Comparison of ENCODE assay signal across 11 mouse cellular contexts in the genomic region with DNA sequence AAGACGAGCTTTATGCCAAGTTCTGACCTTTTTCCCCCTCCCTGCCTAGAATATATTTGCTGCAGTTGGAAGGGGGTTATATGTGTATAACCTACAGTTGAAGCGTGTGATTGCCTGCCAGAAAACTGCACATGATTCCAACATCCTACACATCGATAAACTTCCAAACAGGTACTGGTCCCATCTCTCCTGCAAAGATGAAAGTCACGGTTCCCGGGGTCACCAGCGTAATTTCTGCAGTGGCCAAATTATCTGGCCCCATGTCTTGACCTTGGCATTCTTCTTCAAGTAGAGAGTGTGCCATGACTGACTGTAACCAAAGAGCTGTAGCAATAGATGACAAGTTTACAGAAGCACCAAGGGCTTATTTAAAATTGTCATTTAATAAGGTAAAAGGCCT. TPM values are rescaled to one million over a fixed set of nuclear protein-coding genes. Genes with fewer than 3 reads are reported as not detected.
DNase-seq lines count a peak whose midpoint lies in the region; ATAC-seq lines count a peak whose summit lies in the region.
"Had no signal": no experiment of that assay in that cellular context is flagged by ENCODE, and none has a peak within 500 bp of the region (broad histone marks: within the 10 kb centered on the region; RNA-seq: fewer than 3 reads in every experiment).

No protein-coding gene starts in this region.

- H3K9ac ChIP-seq in hindbrain, embryonic 15.5 days, result 0 out of 2 replicates have a peak overlapping the region, but pooled peaks have one; percentile 3
- no peak overlapping the region for H3K9ac ChIP-seq in hindbrain, embryonic 12.5 days
- H3K9ac ChIP-seq in midbrain, embryonic 15.5 days, result peak overlapping the region; percentile 45; the same call in 1 of the 2 replicates
- H3K9ac ChIP-seq: embryonic facial prominence, embryonic 13.5 days; embryonic facial prominence, embryonic 15.5 days; forebrain, embryonic 12.5 days had no signal

- H3K27ac ChIP-seq in heart, embryonic 10.5 days, result no peak overlapping the region
- no peak overlapping the region for H3K27ac ChIP-seq in hindbrain, embryonic 15.5 days (replicated peaks)
- H3K27ac ChIP-seq in hindbrain, embryonic 12.5 days, result no peak overlapping the region
- peak overlapping the region; percentile 61; the same call in 1 of the 2 replicates for H3K27ac ChIP-seq in midbrain, embryonic 15.5 days
- H3K27ac ChIP-seq in midbrain, embryonic 10.5 days (replicated peaks), result no peak overlapping the region
- H3K27ac ChIP-seq: embryonic facial prominence, embryonic 13.5 days; embryonic facial prominence, embryonic 15.5 days; forebrain, embryonic 10.5 days; forebrain, embryonic 12.5 days had no signal

- no peak overlapping the region for H3K4me3 ChIP-seq in heart, embryonic 10.5 days
- no peak overlapping the region for H3K4me3 ChIP-seq in hindbrain, embryonic 15.5 days
- H3K4me3 ChIP-seq in hindbrain, embryonic 12.5 days, result no peak overlapping the region
- H3K4me3 ChIP-seq in midbrain, embryonic 15.5 days, result no peak overlapping the region
- no peak overlapping the region for H3K4me3 ChIP-seq in midbrain, embryonic 10.5 days
- H3K4me3 ChIP-seq: embryonic facial prominence, embryonic 13.5 days; embryonic facial prominence, embryonic 15.5 days; erythroblast, embryonic 14.5 days; forebrain, embryonic 10.5 days; forebrain, embryonic 12.5 days had no signal

- no peak overlapping the region for H3K4me2 ChIP-seq in hindbrain, embryonic 15.5 days
- H3K4me2 ChIP-seq in hindbrain, embryonic 12.5 days (replicated peaks), result no peak overlapping the region
- no peak overlapping the region for H3K4me2 ChIP-seq in midbrain, embryonic 15.5 days
- H3K4me2 ChIP-seq: embryonic facial prominence, embryonic 13.5 days; embryonic facial prominence, embryonic 15.5 days; forebrain, embryonic 12.5 days had no signal

- ATAC-seq in hindbrain, embryonic 15.5 days (ENCODE audit: low FRiP score, low read depth), result no peak
- no peak for ATAC-seq in hindbrain, embryonic 12.5 days (ENCODE audit: low FRiP score)
- no peak for ATAC-seq in midbrain, embryonic 15.5 days (replicated peaks)

- WGBS in heart, embryonic 10.5 days, result 87% methylated on average over 6 of the region's 6 CpGs
- 88% methylated on average over 6 of the region's 6 CpGs for WGBS in hindbrain, embryonic 15.5 days
- WGBS in hindbrain, embryonic 12.5 days, result 84% methylated on average over 6 of the region's 6 CpGs
- WGBS in midbrain, embryonic 15.5 days, result 90% methylated on average over 6 of the region's 6 CpGs
- 90% methylated on average over 6 of the region's 6 CpGs for WGBS in midbrain, embryonic 10.5 days

- no peaks in the 10 kb centered on the region for H3K27me3 ChIP-seq in heart, embryonic 10.5 days (ENCODE audit: insufficient read depth, poor library complexity, severe bottlenecking)
- H3K27me3 ChIP-seq in hindbrain, embryonic 15.5 days, result no peaks in the 10 kb centered on the region
- no peaks in the 10 kb centered on the region; the same call in 1 of the 2 replicates for H3K27me3 ChIP-seq in hindbrain, embryonic 12.5 days
- no peaks in the 10 kb centered on the region for H3K27me3 ChIP-seq in midbrain, embryonic 15.5 days (replicated peaks)
- H3K27me3 ChIP-seq in midbrain, embryonic 10.5 days (ENCODE audit: low read depth, poor library complexity, severe bottlenecking), result no peaks in the 10 kb centered on the region
- H3K27me3 ChIP-seq: embryonic facial prominence, embryonic 13.5 days; embryonic facial prominence, embryonic 15.5 days; forebrain, embryonic 12.5 days had no signal

- H3K4me1 ChIP-seq in heart, embryonic 10.5 days, result no peaks in the 10 kb centered on the region
- peaks cover 7% of the 10 kb centered on the region for H3K4me1 ChIP-seq in hindbrain, embryonic 15.5 days (replicated peaks)
- peaks cover 9% of the 10 kb centered on the region for H3K4me1 ChIP-seq in hindbrain, embryonic 12.5 days
- peaks cover 7% of the 10 kb centered on the region for H3K4me1 ChIP-seq in midbrain, embryonic 15.5 days
- H3K4me1 ChIP-seq in midbrain, embryonic 10.5 days, result peaks cover 21% of the 10 kb centered on the region
- H3K4me1 ChIP-seq: embryonic facial prominence, embryonic 13.5 days; embryonic facial prominence, embryonic 15.5 days had no signal

- peaks cover 3% of the 10 kb centered on the region; the same call in 1 of the 2 replicates for H3K36me3 ChIP-seq in heart, embryonic 10.5 days
- H3K36me3 ChIP-seq in hindbrain, embryonic 15.5 days, result no peaks in the 10 kb centered on the region
- H3K36me3 ChIP-seq in hindbrain, embryonic 12.5 days, result peaks cover 7% of the 10 kb centered on the region; the same call in 1 of the 2 replicates
- H3K36me3 ChIP-seq in midbrain, embryonic 15.5 days (replicated peaks), result 0 out of 2 replicates have a peak, but pooled peaks cover 3% of the 10 kb centered on the region
- H3K36me3 ChIP-seq in midbrain, embryonic 10.5 days, result peaks cover 3% of the 10 kb centered on the region
- H3K36me3 ChIP-seq: forebrain, embryonic 10.5 days; forebrain, embryonic 12.5 days had no signal

- DNase-seq in heart, embryonic 10.5 days (ENCODE audit: low spot score), result peak; percentile 52
- DNase-seq in heart, adult 8-10 months (ENCODE audit: low spot score), result no peak
- DNase-seq in midbrain, embryonic 10.5 days (ENCODE audit: low spot score), result no peak

- no peaks in the 10 kb centered on the region for H3K9me3 ChIP-seq in heart, embryonic 10.5 days
- no peaks in the 10 kb centered on the region for H3K9me3 ChIP-seq in hindbrain, embryonic 15.5 days
- H3K9me3 ChIP-seq in hindbrain, embryonic 12.5 days (replicated peaks), result no peaks in the 10 kb centered on the region
- no peaks in the 10 kb centered on the region for H3K9me3 ChIP-seq in midbrain, embryonic 15.5 days
- no peaks in the 10 kb centered on the region for H3K9me3 ChIP-seq in midbrain, embryonic 10.5 days (replicated peaks)
- H3K9me3 ChIP-seq: embryonic facial prominence, embryonic 13.5 days; embryonic facial prominence, embryonic 15.5 days; forebrain, embryonic 10.5 days; forebrain, embryonic 12.5 days had no signal

RNA-seq across cellular contexts. Expression of a gene that starts 41.1 kb away (rescaled TPM):
- polyA plus RNA-seq in heart, embryonic 10.5 days (2016; fragmentation: Nextera tagmentation; extraction: Ambion mirVana), result 17.3 and 19.3 TPM in 2 replicates
- 10 to 100 TPM; 17.7 to 20.3 (median 19.6) TPM for total RNA-seq in heart, adult 8-10 months (2022)
- 26.8 and 28.6 TPM in 2 replicates for polyA plus RNA-seq in hindbrain, embryonic 15.5 days (2015; fragmentation: Nextera tagmentation; extraction: Ambion mirVana)
- 25.7 and 25.9 TPM in 2 replicates for polyA plus RNA-seq in hindbrain, embryonic 12.5 days (2016; fragmentation: Nextera tagmentation; extraction: Ambion mirVana)
- 24.9 and 26.2 TPM in 2 replicates for polyA plus RNA-seq in midbrain, embryonic 15.5 days (2015; fragmentation: Nextera tagmentation; extraction: Ambion mirVana)
- 17.8 and 18.0 TPM in 2 replicates for polyA plus RNA-seq in midbrain, embryonic 10.5 days (2016; fragmentation: Nextera tagmentation; extraction: Ambion mirVana)
